Mouse (Mus musculus) cerebellum, adult 2 months (tissue): ENCODE results near the gene Atp1b4. TPM values are rescaled to one million over a fixed set of nuclear protein-coding genes. Genes with fewer than 3 reads are reported as not detected.

ENCODE experiments used
- polyA plus RNA-seq: library from polyadenylated mRNA; depleted of rRNA; stranded (reverse); fragments of >200 nt; gene quantifications from 2 replicates; pipeline ENCODE4 v1.2.3, GENCODE M21; 2012; rRNA removed

The Atp1b4 gene
- polyA plus RNA-seq, 1 experiment: not detected

Other genes starting within 250 kb of the Atp1b4 start
- gene Rhox10, start 249.7 kb upstream of the Atp1b4 start, polyA plus RNA-seq: not detected in 2 replicates
- not detected in 2 replicates for gene Rhox11, start 231.0 kb upstream of the Atp1b4 start, polyA plus RNA-seq
- gene Rhox12, start 205.3 kb upstream of the Atp1b4 start, polyA plus RNA-seq: not detected in 2 replicates
- not detected in 2 replicates for gene Rhox13, start 195.0 kb upstream of the Atp1b4 start, polyA plus RNA-seq
- gene Zbtb33, start 126.4 kb upstream of the Atp1b4 start, polyA plus RNA-seq: 7.9 and 9.8 TPM in 2 replicates
- 44.8 and 51.5 TPM in 2 replicates for gene Tmem255a, start 63.7 kb upstream of the Atp1b4 start, polyA plus RNA-seq
- gene Lamp2, start 140.3 kb downstream of the Atp1b4 start, polyA plus RNA-seq: 64.7 and 67.8 TPM in 2 replicates